Mouse (Mus musculus): ENCODE measurements around the gene Ino80d.

DNA sequence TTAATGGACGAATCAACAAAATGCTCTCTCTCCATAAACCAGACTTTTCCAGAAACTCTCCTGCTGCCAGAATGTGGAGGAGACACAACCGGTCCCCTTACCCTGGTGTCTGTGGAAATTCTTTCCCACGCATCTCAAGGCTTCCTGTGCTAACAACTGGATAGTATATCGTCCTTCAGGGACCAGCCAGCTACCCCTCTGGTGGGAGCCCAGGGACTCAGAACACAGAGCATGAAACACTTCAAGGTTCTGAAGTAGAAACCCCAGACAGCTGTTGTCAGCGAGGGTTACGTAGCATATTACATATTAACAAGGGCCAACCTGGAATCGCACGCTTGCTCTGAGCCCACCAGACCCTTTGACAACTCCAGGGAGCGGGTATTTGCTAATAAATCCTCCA lies 163.9 kb downstream of the Ino80d start:
- TF ChIP-seq CTCF (IDR thresholded peaks at IDR 0.05; ENCODE audit: extremely low read depth, insufficient read length, insufficient replicate concordance, low read depth, low read length) = no peak
- TF ChIP-seq POLR2A (IDR thresholded peaks at IDR 0.05; ENCODE audit: low read depth, low read length) = no peak
